Mouse (Mus musculus) MEL (cell line): ENCODE measurements at regions not wholly inside any gene's neighbourhood (a gene's known extent, or its start where the extent isn't known, plus 50 kb on each side); places are given as distances from the start of the nearest gene placed in this dataset.

ENCODE experiments used
- DNase-seq: peaks from one replicate; pipeline ENCODE4 v3.0.0; 2011; ENCODE audit warnings: low read depth, low spot score
- H3K27ac ChIP-seq: 2 replicates; pipeline ENCODE4 v1.5.1; 2012; ENCODE audit warnings: low read depth, mild to moderate bottlenecking, control low read depth, low read length, moderate library complexity; ENCODE audit not compliant: control insufficient read depth
- H3K27me3 ChIP-seq, 2 experiments: fragments of 150-350 bp in 1 of 2; sonication (generic) in 1 of 2; 2 replicates each; pipeline ENCODE4 v1.6.1; 2012; ENCODE audit warnings: low read length in 2 of 2, mild to moderate bottlenecking in 2 of 2, improper control_type of control experiment in 1 of 2, moderate library complexity in 1 of 2; ENCODE audit not compliant: insufficient read depth in 2 of 2, control insufficient read depth in 1 of 2
- H3K36me3 ChIP-seq, 2 experiments: 2 replicates each; pipeline ENCODE4 v1.6.1; 2012 to 2014; ENCODE audit warnings: low read length in 2 of 2, improper control_type of control experiment in 1 of 2, inconsistent platforms in 1 of 2, mild to moderate bottlenecking in 1 of 2; ENCODE audit not compliant: insufficient read depth in 2 of 2, control insufficient read depth in 1 of 2
- H3K4me1 ChIP-seq, 2 experiments: fragments of 150-350 bp in 1 of 2; sonication (generic) in 1 of 2; 2 replicates each; pipeline ENCODE4 v1.6.1; 2012; ENCODE audit warnings: low read length in 2 of 2, improper control_type of control experiment in 1 of 2, mild to moderate bottlenecking in 1 of 2; ENCODE audit not compliant: insufficient read depth in 2 of 2, control insufficient read depth in 1 of 2
- H3K4me3 ChIP-seq, 2 experiments: fragments of 150-350 bp in 1 of 2; sonication (generic) in 1 of 2; 2 replicates each; pipeline ENCODE4 v1.5.1; 2012; ENCODE audit warnings: low read depth in 2 of 2, low read length in 2 of 2, mild to moderate bottlenecking in 2 of 2, moderate library complexity in 2 of 2, control low read depth in 1 of 2, improper control_type of control experiment in 1 of 2; ENCODE audit not compliant: control insufficient read depth in 1 of 2, insufficient read depth in 1 of 2
- H3K79me2 ChIP-seq: 2 replicates; pipeline ENCODE4 v1.6.1; 2012; ENCODE audit warnings: mild to moderate bottlenecking, low read length, moderate library complexity; ENCODE audit not compliant: control insufficient read depth, poor library complexity, insufficient read depth
- H3K9ac ChIP-seq: 2 replicates; pipeline ENCODE4 v1.6.1; 2012; ENCODE audit warnings: low read depth, mild to moderate bottlenecking, control low read depth, low read length, moderate library complexity; ENCODE audit not compliant: control insufficient read depth, poor library complexity, severe bottlenecking
- H3K9me3 ChIP-seq: fragments of 150-350 bp; sonication (generic); replicated peaks from 2 replicates; pipeline ENCODE4 v1.6.1; 2012; ENCODE audit warnings: mild to moderate bottlenecking, low read length, improper control_type of control experiment, moderate library complexity; ENCODE audit not compliant: insufficient read depth
- BHLHE40 ChIP-seq: IDR thresholded peaks from 2 replicates; pipeline ENCODE4 v1.6.1; 2012; ENCODE audit warnings: low read depth, mild to moderate bottlenecking, inconsistent platforms, low read length, improper control_type of control experiment, borderline replicate concordance
- CHD2 ChIP-seq: IDR thresholded peaks from 2 replicates; pipeline ENCODE4 v1.6.1; 2011; ENCODE audit warnings: low read length, improper control_type of control experiment
- ELF1 ChIP-seq: IDR thresholded peaks from 2 replicates; pipeline ENCODE4 v1.6.1; 2014; ENCODE audit warnings: low read depth, mild to moderate bottlenecking, inconsistent platforms, low read length, improper control_type of control experiment, moderate library complexity
- JUND ChIP-seq: IDR thresholded peaks from 2 replicates; pipeline ENCODE4 v1.6.1; 2011; ENCODE audit warnings: low read depth, mild to moderate bottlenecking, improper control_type of control experiment, low read length
- KAT2A ChIP-seq: conservative IDR thresholded peaks from 2 replicates; pipeline ENCODE4 v1.6.1; 2012; ENCODE audit warnings: low read depth, low read length, improper control_type of control experiment, inconsistent platforms
- MAZ ChIP-seq: IDR thresholded peaks from 2 replicates; pipeline ENCODE4 v1.6.1; 2012; ENCODE audit warnings: low read depth, mild to moderate bottlenecking, inconsistent platforms, low read length, improper control_type of control experiment
- MEF2A ChIP-seq: IDR thresholded peaks from 2 replicates; pipeline ENCODE4 v1.6.1; 2014; ENCODE audit warnings: low read depth, mild to moderate bottlenecking, inconsistent platforms, low read length, improper control_type of control experiment; ENCODE audit not compliant: poor library complexity, insufficient replicate concordance, severe bottlenecking; ENCODE audit errors: extremely low read depth
- MXI1 ChIP-seq: IDR thresholded peaks from 2 replicates; pipeline ENCODE4 v1.6.1; 2011; ENCODE audit warnings: mild to moderate bottlenecking, low read depth, low read length, improper control_type of control experiment
- NRF1 ChIP-seq: IDR thresholded peaks from 2 replicates; pipeline ENCODE4 v1.6.1; 2014; ENCODE audit warnings: low read depth, mild to moderate bottlenecking, inconsistent platforms, low read length, improper control_type of control experiment, moderate library complexity; ENCODE audit not compliant: poor library complexity, insufficient read depth, severe bottlenecking
- TAL1 ChIP-seq: IDR thresholded peaks from 2 replicates; pipeline ENCODE4 v1.6.1; 2012; ENCODE audit warnings: mild to moderate bottlenecking, inconsistent platforms, low read length, moderate library complexity, mixed read lengths
- UBTF ChIP-seq: IDR thresholded peaks from 2 replicates; pipeline ENCODE4 v1.6.1; 2012; ENCODE audit warnings: low read depth, mild to moderate bottlenecking, inconsistent platforms, low read length, improper control_type of control experiment, moderate library complexity, borderline replicate concordance; ENCODE audit not compliant: insufficient read depth
- ZC3H11A ChIP-seq: IDR thresholded peaks from 2 replicates; pipeline ENCODE4 v1.6.1; 2012; ENCODE audit warnings: low read depth, mild to moderate bottlenecking, inconsistent platforms, low read length, improper control_type of control experiment

GRCm38 (mm10) chrX:99246051-99246450, 110.1 kb downstream of the Efnb1 start:
- no peak overlapping the region for H3K27ac ChIP-seq
- TF ChIP-seq TAL1, result no peak
- no peak for TF ChIP-seq ELF1
- no peak for TF ChIP-seq CHD2
- no peak for TF ChIP-seq BHLHE40
- TF ChIP-seq MEF2A, result no peak
- TF ChIP-seq NRF1, result no peak
- no peak for TF ChIP-seq JUND
- no peak for TF ChIP-seq MXI1
- H3K27me3 ChIP-seq, result no peaks in the 10 kb centered on the region
- H3K4me1 ChIP-seq, result no peaks in the 10 kb centered on the region
- DNase-seq, result no peak
- no peaks in the 10 kb centered on the region for H3K36me3 ChIP-seq
- H3K79me2 ChIP-seq, result no peaks in the 10 kb centered on the region
- no peak overlapping the region for H3K9ac ChIP-seq
- H3K4me3 ChIP-seq, result no peak overlapping the region
- no peaks in the 10 kb centered on the region for H3K9me3 ChIP-seq

GRCm38 (mm10) chrX:99245541-99245940, 109.6 kb downstream of the Efnb1 start:
- no peaks in the 10 kb centered on the region for H3K27me3 ChIP-seq
- TF ChIP-seq MAZ, result no peak

DNA sequence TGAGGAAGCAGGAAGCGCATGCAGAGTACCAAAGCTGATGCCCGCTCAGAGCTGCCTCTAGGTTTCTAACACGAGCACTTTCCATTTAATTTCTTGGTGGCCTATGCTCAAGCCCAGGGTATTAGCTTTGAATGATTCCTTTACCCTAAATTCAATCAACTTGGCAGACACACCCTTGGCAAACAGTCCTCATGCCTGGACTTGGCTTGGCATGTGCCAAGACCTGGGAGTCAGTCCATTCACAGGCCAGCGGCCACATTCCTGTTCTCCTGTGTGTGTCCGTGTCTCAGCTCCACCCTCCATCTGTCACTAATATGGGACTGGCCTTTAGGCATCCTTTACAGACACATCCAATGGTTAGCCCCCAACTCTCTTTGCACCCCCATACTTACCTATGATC, 107.3 kb downstream of the Efnb1 start:
- no peaks in the 10 kb centered on the region for H3K79me2 ChIP-seq
- H3K4me3 ChIP-seq, result no peak overlapping the region
- H3K9ac ChIP-seq, result no peak overlapping the region
- no peaks in the 10 kb centered on the region for H3K9me3 ChIP-seq
- H3K27ac ChIP-seq, result no peak overlapping the region
- no peak for DNase-seq
- H3K27me3 ChIP-seq, result no peaks in the 10 kb centered on the region
- H3K4me1 ChIP-seq, result no peaks in the 10 kb centered on the region
- H3K36me3 ChIP-seq, result no peaks in the 10 kb centered on the region
- TF ChIP-seq ZC3H11A (no peak), ELF1 (no peak), KAT2A (no peak), MEF2A (no peak), UBTF (no peak)

More at GRCm38 (mm10) chrX:99245541-99245940, 109.6 kb downstream of the Efnb1 start:
- Histone ChIP-seq H3K9me3 (no peaks in the 10 kb centered on the region), H3K9ac (no peak overlapping the region), H3K4me1 (no peaks in the 10 kb centered on the region), H3K4me3 (no peak overlapping the region), H3K36me3 (no peaks in the 10 kb centered on the region), H3K27ac (no peak overlapping the region), H3K79me2 (no peaks in the 10 kb centered on the region)
- DNase-seq, result no peak
